Mouse (Mus musculus) skeletal muscle tissue, postnatal 0 days (tissue): ENCODE measurements around the gene Olfr1014. TPM values are rescaled to one million over a fixed set of nuclear protein-coding genes. Genes with fewer than 3 reads are reported as not detected.

ENCODE experiments used
- polyA plus RNA-seq: library from polyadenylated mRNA; unstranded; fragments of >200 nt; fragmentation: Nextera tagmentation; extraction: Ambion mirVana; gene quantifications from 2 replicates; pipeline ENCODE4 v1.2.1, GENCODE M21; 2015

Olfr1014 gene
- not detected in 2 replicates for polyA plus RNA-seq

GRCm38 (mm10) chr2:85772413-85772812 is at the start of gene Olfr1014:
Gene Olfr1014, plus strand, starts transcription at chr2:85772713.

DNA sequence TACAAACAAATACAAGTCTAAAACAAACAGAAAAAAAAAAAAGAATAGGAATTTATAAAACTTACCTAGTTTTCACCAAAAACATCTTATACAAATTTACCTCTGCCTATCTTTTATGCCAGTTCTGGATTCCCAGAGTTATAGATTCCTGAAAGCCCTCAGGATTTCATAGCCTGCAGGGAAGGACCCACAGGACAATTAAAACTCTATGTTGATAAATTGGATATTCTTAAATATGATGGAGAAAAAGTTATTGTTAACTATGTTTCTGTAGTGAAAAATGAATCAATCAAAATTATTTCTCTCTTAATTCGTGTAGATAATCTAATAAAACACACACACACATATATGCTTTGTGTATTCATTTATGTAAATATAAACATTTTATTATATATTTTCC is 9.8 kb upstream of the Olfr1014 start, which contains the start of gene Olfr1012:
Gene Olfr1012, minus strand, starts transcription at position 101 of the 400 bp plus-strand sequence.

DNA sequence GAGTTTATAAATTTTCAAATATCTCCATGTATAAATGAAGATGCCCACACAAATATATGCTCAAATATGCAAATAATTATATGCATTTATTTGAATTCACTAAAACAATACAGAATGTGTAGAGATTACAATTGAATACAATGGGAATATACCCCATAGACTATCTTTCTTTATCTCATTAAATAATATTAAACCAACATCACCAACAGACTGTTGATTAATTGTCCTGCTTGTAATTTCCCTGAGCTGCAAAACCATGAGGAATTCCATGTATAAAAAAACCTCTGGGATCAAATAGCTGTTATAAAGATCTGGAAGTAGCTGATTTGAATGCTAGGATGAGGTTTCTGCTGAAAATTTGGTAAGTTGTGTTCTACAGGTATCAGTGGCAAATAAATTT is 5.7 kb upstream of the Olfr1014 start, which contains the start of gene Olfr1013:
Gene Olfr1013, plus strand, starts transcription at position 301 of the 400 bp plus-strand sequence.

GRCm38 (mm10) chr2:85781717-85782116 is 9.2 kb downstream of the Olfr1014 start, which contains the start of gene Olfr1015:
Gene Olfr1015, plus strand, starts transcription at chr2:85782017.

GRCm38 (mm10) chr2:85802444-85802843 is 29.9 kb downstream of the Olfr1014 start, which contains the start of gene Olfr1016:
Gene Olfr1016, minus strand, starts transcription at chr2:85802544.

DNA sequence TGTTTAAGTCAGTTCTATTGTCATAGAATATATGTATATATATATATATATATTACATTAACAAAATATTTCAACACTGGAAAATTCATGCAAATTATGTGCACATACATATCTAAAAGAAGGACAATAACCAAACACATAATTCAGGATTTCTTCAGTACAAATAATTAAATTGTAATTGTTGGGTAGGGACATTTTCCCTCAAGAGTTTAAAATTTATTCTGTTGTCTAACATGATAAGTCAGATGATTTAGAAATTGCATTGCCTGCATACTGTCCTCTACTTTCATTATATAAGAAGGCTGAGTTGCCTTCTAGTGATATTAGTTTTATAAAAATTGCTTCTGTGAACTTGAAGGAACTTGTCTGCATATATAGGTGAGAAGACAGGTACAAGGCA is 45.7 kb downstream of the Olfr1014 start, which contains the start of gene Olfr1018:
Gene Olfr1018, plus strand, starts transcription at position 301 of the 400 bp plus-strand sequence.

Other genes with a start within 250 kb of the Olfr1014 start
- gene Olfr996, start 193.5 kb upstream of the Olfr1014 start, polyA plus RNA-seq = not detected in 2 replicates
- gene Olfr998, start 183.8 kb upstream of the Olfr1014 start, polyA plus RNA-seq = not detected in 2 replicates
- not detected in 2 replicates for gene Olfr1000, start 160.8 kb upstream of the Olfr1014 start, polyA plus RNA-seq
- not detected in 2 replicates for gene Olfr1002, start 122.0 kb upstream of the Olfr1014 start, polyA plus RNA-seq
- gene Olfr154, start 108.3 kb upstream of the Olfr1014 start, polyA plus RNA-seq = not detected in 2 replicates
- not detected in 2 replicates for gene Olfr1006, start 93.9 kb upstream of the Olfr1014 start, polyA plus RNA-seq
- not detected in 2 replicates for gene Olfr1008, start 83.3 kb upstream of the Olfr1014 start, polyA plus RNA-seq
- gene Olfr1009, start 57.3 kb upstream of the Olfr1014 start, polyA plus RNA-seq = not detected in 2 replicates
- gene Olfr1012, start 9.9 kb upstream of the Olfr1014 start, polyA plus RNA-seq = not detected in 2 replicates
- gene Olfr1013, start 5.6 kb upstream of the Olfr1014 start, polyA plus RNA-seq = not detected in 2 replicates
- gene Olfr1015, start 9.3 kb downstream of the Olfr1014 start, polyA plus RNA-seq = not detected in 2 replicates
- not detected in 2 replicates for gene Olfr1016, start 29.8 kb downstream of the Olfr1014 start, polyA plus RNA-seq
- not detected in 2 replicates for gene Olfr1018, start 45.8 kb downstream of the Olfr1014 start, polyA plus RNA-seq
- gene Olfr1019, start 72.8 kb downstream of the Olfr1014 start, polyA plus RNA-seq = not detected in 2 replicates
- gene Olfr1020, start 74.3 kb downstream of the Olfr1014 start, polyA plus RNA-seq = not detected in 2 replicates
- gene Olfr1022, start 95.9 kb downstream of the Olfr1014 start, polyA plus RNA-seq = not detected in 2 replicates
- gene Olfr1023, start 112.9 kb downstream of the Olfr1014 start, polyA plus RNA-seq = not detected in 2 replicates
- not detected in 2 replicates for gene Olfr1024, start 132.3 kb downstream of the Olfr1014 start, polyA plus RNA-seq
- gene Olfr1025-ps1, start 142.5 kb downstream of the Olfr1014 start, polyA plus RNA-seq = not detected in 2 replicates
- not detected in 2 replicates for gene Olfr1026, start 148.8 kb downstream of the Olfr1014 start, polyA plus RNA-seq
- not detected in 2 replicates for gene Olfr1028, start 177.7 kb downstream of the Olfr1014 start, polyA plus RNA-seq
- gene Olfr1029, start 201.2 kb downstream of the Olfr1014 start, polyA plus RNA-seq = not detected in 2 replicates
- gene Olfr1030, start 206.6 kb downstream of the Olfr1014 start, polyA plus RNA-seq = not detected in 2 replicates
- gene Olfr1031, start 217.6 kb downstream of the Olfr1014 start, polyA plus RNA-seq = not detected in 2 replicates
- gene Olfr1032, start 232.8 kb downstream of the Olfr1014 start, polyA plus RNA-seq = not detected in 2 replicates
- gene Olfr1033, start 247.9 kb downstream of the Olfr1014 start, polyA plus RNA-seq = 0.53 and 2.5 TPM in 2 replicates